Mouse (Mus musculus) midbrain, postnatal 0 days (tissue): ENCODE data around the gene Cntnap2. TPM values are rescaled to one million over a fixed set of nuclear protein-coding genes. Genes with fewer than 3 reads are reported as not detected.
A peak's percentile ranks its signal among the peaks of the same experiment; 100 is the strongest.

ENCODE experiments used
- ATAC-seq: fragments of 200-750 bp; cut with Nextera tagmentation; 2 replicates; pipeline ENCODE4 v1.8.0; 2017; ENCODE audit warnings: moderate number of reproducible peaks, mild to moderate bottlenecking, moderate TSS enrichment, moderate library complexity; ENCODE audit not compliant: low FRiP score
- DNase-seq: peaks from one replicate; pipeline ENCODE4 v3.0.0-alpha.2; 2015; ENCODE audit warnings: low spot score
- H3K27ac ChIP-seq: fragments of 300-500 bp; sonication (generic); 2 replicates; pipeline ENCODE4 v1.5.1; 2014; ENCODE audit warnings: low read depth, mild to moderate bottlenecking, low read length, mixed read lengths
- H3K27me3 ChIP-seq: fragments of 300-500 bp; sonication (generic); 2 replicates; pipeline ENCODE4 v1.6.1; 2014; ENCODE audit warnings: low read length, control low read depth, mixed read lengths; ENCODE audit not compliant: insufficient read depth
- H3K36me3 ChIP-seq: fragments of 300-500 bp; sonication (generic); 2 replicates; pipeline ENCODE4 v1.6.1; 2014; ENCODE audit warnings: low read length, control low read depth, mixed read lengths; ENCODE audit not compliant: insufficient read depth
- H3K4me1 ChIP-seq: fragments of 300-500 bp; sonication (generic); 2 replicates; pipeline ENCODE4 v1.6.1; 2014; ENCODE audit warnings: mild to moderate bottlenecking, control low read depth, antibody characterized with exemption, low read length, mixed read lengths; ENCODE audit not compliant: insufficient read depth
- H3K4me2 ChIP-seq: fragments of 300-500 bp; sonication (generic); 2 replicates; pipeline ENCODE4 v1.6.1; 2014; ENCODE audit warnings: low read depth, mild to moderate bottlenecking, low read length, mixed read lengths; ENCODE audit not compliant: poor library complexity, severe bottlenecking
- H3K4me3 ChIP-seq: fragments of 300-500 bp; sonication (generic); 2 replicates; pipeline ENCODE4 v1.5.1; 2014; ENCODE audit warnings: low read depth, mild to moderate bottlenecking, low read length, moderate library complexity
- H3K9ac ChIP-seq: fragments of 300-500 bp; sonication (generic); replicated peaks from 2 replicates; pipeline ENCODE4 v1.6.1; 2014; ENCODE audit warnings: mild to moderate bottlenecking, low read length, moderate library complexity, mixed read lengths; ENCODE audit not compliant: poor library complexity, severe bottlenecking
- H3K9me3 ChIP-seq: fragments of 300-500 bp; sonication (generic); 2 replicates; pipeline ENCODE4 v1.6.1; 2016; ENCODE audit warnings: low read length, control low read depth
- CTCF ChIP-seq: IDR thresholded peaks from 2 replicates; pipeline ENCODE4 v1.5.1; 2016; ENCODE audit warnings: antibody characterized with exemption, mild to moderate bottlenecking
- WGBS: fragments of 180-500 bp; shearing (Covaris S2); extraction: QIAGEN DNeasy Blood & Tissue Kit; methylation state at CpG from one replicate; pipeline ENCODE4 v1.1.7; 2014; 5-methylcytosine and 5-hydroxymethylcytosine counted together
- polyA plus RNA-seq: library from polyadenylated mRNA; unstranded; fragments of >200 nt; fragmentation: Nextera tagmentation; extraction: Ambion mirVana; gene quantifications from 2 replicates; pipeline ENCODE4 v1.2.1, GENCODE M21; 2015
- total RNA-seq: library from RNA; depleted of rRNA; stranded (reverse); fragments of >200 nt; gene quantifications from 2 replicates; pipeline ENCODE4 v1.2.3, GENCODE M21; 2014

Cntnap2 gene
- total and polyA plus RNA-seq, 2 experiments from 2014 or later: 51.1 to 106 TPM

- 74% methylated on average over 12 of the region's 12 CpGs for WGBS
- Histone ChIP-seq H3K4me1 (no peaks in the 10 kb centered on the region), H3K27ac (no peak overlapping the region), H3K9ac (no peak overlapping the region), H3K4me3 (no peak overlapping the region), H3K27me3 (no peaks in the 10 kb centered on the region), H3K4me2 (no peak overlapping the region), H3K9me3 (no peaks in the 10 kb centered on the region), H3K36me3 (no peaks in the 10 kb centered on the region)
- ATAC-seq (no peak), DNase-seq (no peak)
- no peak for TF ChIP-seq CTCF
Observed at GRCm38 (mm10) chr6:47306954-47307353, 2247.8 kb downstream of the Cntnap2 start.

- ATAC-seq: peak; percentile 62; the same call in 1 of the 2 replicates
- DNase-seq: peak; percentile 77
- peak overlapping the region; percentile 13; the same call in 1 of the 2 replicates for H3K9ac ChIP-seq
- no peak overlapping the region for H3K27ac ChIP-seq
- 54% methylated on average over 15 of the region's 15 CpGs for WGBS
- TF ChIP-seq CTCF: peak; percentile 86
- H3K4me1 ChIP-seq: no peaks in the 10 kb centered on the region
- no peaks in the 10 kb centered on the region for H3K27me3 ChIP-seq
- H3K4me3 ChIP-seq: peak overlapping the region; percentile 14; the same call in 1 of the 2 replicates
- H3K4me2 ChIP-seq: peak overlapping the region; percentile 41
- no peaks in the 10 kb centered on the region for H3K9me3 ChIP-seq
- H3K36me3 ChIP-seq: no peaks in the 10 kb centered on the region
Observed at GRCm38 (mm10) chr6:47314507-47315334, 2255.6 kb downstream of the Cntnap2 start.

GRCm38 (mm10) chr6:47315454-47315853, 2256.3 kb downstream of the Cntnap2 start:
- no peaks in the 10 kb centered on the region for H3K4me1 ChIP-seq
- H3K9me3 ChIP-seq: no peaks in the 10 kb centered on the region
- H3K27ac ChIP-seq: no peak overlapping the region
- ATAC-seq (no peak), DNase-seq (no peak)
- WGBS: 89% methylated on average over 2 of the region's 2 CpGs
- no peak overlapping the region for H3K4me2 ChIP-seq
- no peak overlapping the region for H3K9ac ChIP-seq
- no peak overlapping the region for H3K4me3 ChIP-seq
- H3K27me3 ChIP-seq: no peaks in the 10 kb centered on the region
- TF ChIP-seq CTCF: no peak
- H3K36me3 ChIP-seq: no peaks in the 10 kb centered on the region

- H3K4me1 ChIP-seq: no peaks in the 10 kb centered on the region
- no peak for ATAC-seq
- no peaks in the 10 kb centered on the region for H3K9me3 ChIP-seq
- no peak for DNase-seq
- H3K9ac ChIP-seq: no peak overlapping the region
- H3K4me2 ChIP-seq: no peak overlapping the region
- no peak for TF ChIP-seq CTCF
- H3K4me3 ChIP-seq: no peak overlapping the region
- H3K27me3 ChIP-seq: no peaks in the 10 kb centered on the region
- no peak overlapping the region for H3K27ac ChIP-seq
- H3K36me3 ChIP-seq: no peaks in the 10 kb centered on the region
Observed at GRCm38 (mm10) chr6:47317253-47317652, 2258.1 kb downstream of the Cntnap2 start.

GRCm38 (mm10) chr6:47318705-47319104, 2259.5 kb downstream of the Cntnap2 start:
- H3K9ac ChIP-seq: 0 out of 2 replicates have a peak overlapping the region, but pooled peaks have one; percentile 14
- H3K27me3 ChIP-seq: no peaks in the 10 kb centered on the region
- no peaks in the 10 kb centered on the region for H3K4me1 ChIP-seq
- 2% methylated on average over 6 of the region's 6 CpGs for WGBS
- ATAC-seq (no peak), DNase-seq (peak; percentile 59)
- no peak for TF ChIP-seq CTCF
- no peaks in the 10 kb centered on the region for H3K36me3 ChIP-seq
- H3K4me3 ChIP-seq: no peak overlapping the region
- H3K4me2 ChIP-seq: peak overlapping the region; percentile 30
- H3K27ac ChIP-seq: no peak overlapping the region
- H3K9me3 ChIP-seq: no peaks in the 10 kb centered on the region

GRCm38 (mm10) chr6:47319309-47319983, 2260.3 kb downstream of the Cntnap2 start:
- Histone ChIP-seq H3K27ac (no peak overlapping the region), H3K9me3 (no peaks in the 10 kb centered on the region), H3K27me3 (no peaks in the 10 kb centered on the region), H3K36me3 (no peaks in the 10 kb centered on the region), H3K4me2 (no peak overlapping the region), H3K4me1 (no peaks in the 10 kb centered on the region), H3K4me3 (no peak overlapping the region), H3K9ac (no peak overlapping the region)
- ATAC-seq (no peak), DNase-seq (no peak)
- TF ChIP-seq CTCF: no peak
- 13% methylated on average over 5 of the region's 5 CpGs for WGBS
